Mouse (Mus musculus) heart, embryonic 16.5 days (tissue): ENCODE measurements around the gene Ms4a6d. TPM values are rescaled to one million over a fixed set of nuclear protein-coding genes. Genes with fewer than 3 reads are reported as not detected.

ENCODE experiments used
- ATAC-seq: fragments of 200-750 bp; cut with Nextera tagmentation; replicated peaks from 2 replicates; pipeline ENCODE4 v1.8.0; 2017; ENCODE audit warnings: moderate number of reproducible peaks; ENCODE audit not compliant: insufficient read depth, low FRiP score; ENCODE audit errors: extremely low read depth
- H3K27ac ChIP-seq: fragments of 300-500 bp; sonication (generic); 2 replicates; pipeline ENCODE4 v1.5.1; 2014; ENCODE audit warnings: mild to moderate bottlenecking, low read length, control low read depth, moderate library complexity
- H3K27me3 ChIP-seq: fragments of 300-500 bp; sonication (generic); 2 replicates; pipeline ENCODE4 v1.6.1; 2014; ENCODE audit warnings: low read length, mixed read lengths; ENCODE audit not compliant: control insufficient read depth, insufficient read depth
- H3K36me3 ChIP-seq: fragments of 300-500 bp; sonication (generic); 2 replicates; pipeline ENCODE4 v1.6.1; 2014; ENCODE audit not compliant: control insufficient read depth, insufficient read depth
- H3K4me1 ChIP-seq: fragments of 300-500 bp; sonication (generic); 2 replicates; pipeline ENCODE4 v1.6.1; 2014; ENCODE audit warnings: low read length, mixed read lengths; ENCODE audit not compliant: control insufficient read depth, insufficient read depth
- H3K4me2 ChIP-seq: fragments of 300-500 bp; sonication (generic); 2 replicates; pipeline ENCODE4 v1.6.1; 2014; ENCODE audit warnings: low read depth, mild to moderate bottlenecking, control low read depth, low read length
- H3K4me3 ChIP-seq: fragments of 300-500 bp; sonication (generic); 2 replicates; pipeline ENCODE4 v1.5.1; 2014; ENCODE audit warnings: mild to moderate bottlenecking, control low read depth, low read length
- H3K9ac ChIP-seq: fragments of 300-500 bp; sonication (generic); 2 replicates; pipeline ENCODE4 v1.6.1; 2014; ENCODE audit warnings: low read length, control low read depth
- H3K9me3 ChIP-seq: fragments of 300-500 bp; sonication (generic); replicated peaks from 2 replicates; pipeline ENCODE4 v1.6.1; 2016; ENCODE audit warnings: low read length; ENCODE audit not compliant: control insufficient read depth
- WGBS: fragments of 180-500 bp; shearing (Covaris S2); extraction: QIAGEN DNeasy Blood & Tissue Kit; methylation state at CpG from one replicate; pipeline ENCODE4 v1.1.7; 2014; 5-methylcytosine and 5-hydroxymethylcytosine counted together
- polyA plus RNA-seq: library from polyadenylated mRNA; unstranded; fragments of >200 nt; fragmentation: Nextera tagmentation; extraction: Ambion mirVana; gene quantifications from 2 replicates; pipeline ENCODE4 v1.2.1, GENCODE M21; 2015

The Ms4a6d gene
- polyA plus RNA-seq, 1 experiment from 2014 or later = 4.0 TPM

DNA sequence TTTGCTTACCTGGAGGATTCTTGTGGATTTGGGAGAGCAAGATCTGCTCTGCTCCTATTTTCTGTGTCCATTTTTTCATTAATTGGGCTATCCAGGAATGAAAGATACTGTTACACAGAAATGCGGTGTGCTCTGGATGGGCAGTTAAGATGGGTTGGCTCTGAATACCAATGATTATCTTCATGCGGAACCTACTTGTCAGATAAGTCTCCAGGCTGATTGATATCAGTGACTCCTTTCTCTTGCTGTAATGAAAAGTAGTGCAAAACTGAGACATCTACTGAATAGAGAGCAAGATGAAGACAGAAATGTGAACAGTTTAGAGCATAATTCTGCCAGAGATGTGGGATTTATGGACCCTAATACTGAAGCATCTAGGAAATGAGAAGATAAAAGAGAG lies 18.9 kb upstream of the Ms4a6d start, which contains the start of gene Ms4a2:
Gene Ms4a2 (minus strand): TSS at position 169 of the 400 bp plus-strand sequence.
- H3K27me3 ChIP-seq = no peaks in the 10 kb centered on the region
- 81% methylated on average over 2 of the region's 2 CpGs for WGBS
- H3K36me3 ChIP-seq = no peaks in the 10 kb centered on the region
- H3K4me1 ChIP-seq = no peaks in the 10 kb centered on the region
- H3K9me3 ChIP-seq = no peaks in the 10 kb centered on the region
- H3K9ac ChIP-seq = no peak within 1 kb of the TSS
- H3K27ac ChIP-seq = no peak within 1 kb of the TSS
- no peak within 1 kb of the TSS for H3K4me2 ChIP-seq
- H3K4me3 ChIP-seq = no peak within 1 kb of the TSS
- no peak for ATAC-seq

GRCm38 (mm10) chr19:11617983-11618382 lies 13.3 kb upstream of the Ms4a6d start:
- no peak for ATAC-seq
- H3K4me3 ChIP-seq = no peak overlapping the region
- H3K27ac ChIP-seq = no peak overlapping the region
- H3K4me2 ChIP-seq = no peak overlapping the region
- no peak overlapping the region for H3K9ac ChIP-seq
- no peaks in the 10 kb centered on the region for H3K36me3 ChIP-seq
- H3K27me3 ChIP-seq = no peaks in the 10 kb centered on the region
- no peaks in the 10 kb centered on the region for H3K9me3 ChIP-seq
- no peaks in the 10 kb centered on the region for H3K4me1 ChIP-seq

GRCm38 (mm10) chr19:11614805-11615204 lies 10.2 kb upstream of the Ms4a6d start:
- Histone ChIP-seq H3K4me3 (no peak overlapping the region), H3K36me3 (no peaks in the 10 kb centered on the region), H3K4me1 (no peaks in the 10 kb centered on the region), H3K27me3 (no peaks in the 10 kb centered on the region), H3K4me2 (no peak overlapping the region), H3K9ac (no peak overlapping the region), H3K9me3 (no peaks in the 10 kb centered on the region), H3K27ac (no peak overlapping the region)
- no peak for ATAC-seq
- WGBS = 38% methylated on average over 2 of the region's 2 CpGs

DNA sequence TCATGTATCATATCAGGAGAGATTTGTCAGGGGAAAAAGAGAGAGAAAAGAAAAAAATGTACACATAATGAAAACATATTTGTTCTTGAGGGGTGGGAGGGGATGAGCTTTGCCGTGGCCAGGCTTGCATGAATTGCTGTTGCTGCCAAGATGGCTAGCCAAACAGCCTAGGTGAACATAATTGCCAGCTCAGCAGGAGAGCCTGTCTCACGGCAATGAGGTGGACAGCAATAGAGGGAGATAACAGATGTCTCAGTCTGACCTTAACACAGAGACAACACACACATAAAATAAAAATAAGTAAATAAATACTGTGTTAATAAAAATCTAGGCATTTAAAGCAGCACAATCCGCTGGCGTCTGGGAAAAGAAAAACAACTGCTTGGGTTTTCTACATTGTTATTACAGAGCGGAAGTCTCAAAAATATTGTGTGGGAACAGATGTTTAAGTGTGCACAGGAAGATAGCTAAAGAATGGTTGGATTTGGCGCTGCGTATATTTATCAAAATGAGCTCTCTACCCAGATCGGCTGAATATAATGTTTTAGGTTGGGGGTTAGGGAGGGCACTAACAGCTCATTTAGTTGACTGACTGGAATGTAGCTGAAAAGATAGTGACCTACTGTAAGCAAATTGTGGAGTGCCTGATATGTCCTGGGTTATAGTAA lies 9.3 kb upstream of the Ms4a6d start:
- no peaks in the 10 kb centered on the region for H3K36me3 ChIP-seq
- ATAC-seq = no peak
- H3K27ac ChIP-seq = no peak overlapping the region
- H3K27me3 ChIP-seq = no peaks in the 10 kb centered on the region
- no peak overlapping the region for H3K4me3 ChIP-seq
- no peaks in the 10 kb centered on the region for H3K4me1 ChIP-seq
- H3K4me2 ChIP-seq = no peak overlapping the region
- no peak overlapping the region for H3K9ac ChIP-seq
- no peaks in the 10 kb centered on the region for H3K9me3 ChIP-seq
- 51% methylated on average over 8 of the region's 8 CpGs for WGBS

DNA sequence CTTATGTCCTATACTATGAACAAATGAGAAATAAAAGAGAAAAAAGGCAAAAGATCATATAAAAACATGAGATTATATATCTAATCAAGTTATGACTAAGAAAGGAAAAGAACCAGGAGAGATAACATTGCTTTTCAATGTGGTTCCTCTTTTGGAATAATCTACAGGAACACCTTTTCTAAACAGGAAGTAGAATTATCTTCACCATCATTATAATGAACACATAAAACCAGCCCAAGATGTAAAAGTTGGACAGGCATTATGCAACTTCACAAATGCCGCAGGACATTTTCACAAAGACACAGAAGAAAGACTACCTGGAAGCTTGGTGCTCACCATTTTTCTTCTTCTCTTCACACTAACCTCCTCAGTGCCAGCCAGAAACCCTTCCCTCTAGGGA lies 8.4 kb upstream of the Ms4a6d start:
- no peak overlapping the region for H3K27ac ChIP-seq
- WGBS = 65% methylated on average over 1 of the region's 1 CpGs
- ATAC-seq = no peak
- H3K36me3 ChIP-seq = no peaks in the 10 kb centered on the region
- no peaks in the 10 kb centered on the region for H3K27me3 ChIP-seq
- no peaks in the 10 kb centered on the region for H3K9me3 ChIP-seq
- no peaks in the 10 kb centered on the region for H3K4me1 ChIP-seq
- H3K4me2 ChIP-seq = no peak overlapping the region
- no peak overlapping the region for H3K4me3 ChIP-seq
- H3K9ac ChIP-seq = no peak overlapping the region

- Histone ChIP-seq H3K27ac (no peak overlapping the region), H3K4me3 (no peak overlapping the region), H3K36me3 (no peaks in the 10 kb centered on the region), H3K4me1 (no peaks in the 10 kb centered on the region), H3K9ac (no peak overlapping the region), H3K4me2 (no peak overlapping the region), H3K27me3 (no peaks in the 10 kb centered on the region), H3K9me3 (no peaks in the 10 kb centered on the region)
- no peak for ATAC-seq
- 21% methylated on average over 2 of the region's 2 CpGs for WGBS
Measured at GRCm38 (mm10) chr19:11612293-11612692, 7.6 kb upstream of the Ms4a6d start.

GRCm38 (mm10) chr19:11611541-11611945 lies 6.9 kb upstream of the Ms4a6d start:
- H3K27ac ChIP-seq = no peak overlapping the region
- no peak for ATAC-seq
- no peaks in the 10 kb centered on the region for H3K36me3 ChIP-seq
- H3K27me3 ChIP-seq = no peaks in the 10 kb centered on the region
- no peaks in the 10 kb centered on the region for H3K4me1 ChIP-seq
- 21% methylated on average over 6 of the region's 6 CpGs for WGBS
- H3K4me3 ChIP-seq = no peak overlapping the region
- H3K9ac ChIP-seq = no peak overlapping the region
- H3K4me2 ChIP-seq = no peak overlapping the region
- H3K9me3 ChIP-seq = no peaks in the 10 kb centered on the region

DNA sequence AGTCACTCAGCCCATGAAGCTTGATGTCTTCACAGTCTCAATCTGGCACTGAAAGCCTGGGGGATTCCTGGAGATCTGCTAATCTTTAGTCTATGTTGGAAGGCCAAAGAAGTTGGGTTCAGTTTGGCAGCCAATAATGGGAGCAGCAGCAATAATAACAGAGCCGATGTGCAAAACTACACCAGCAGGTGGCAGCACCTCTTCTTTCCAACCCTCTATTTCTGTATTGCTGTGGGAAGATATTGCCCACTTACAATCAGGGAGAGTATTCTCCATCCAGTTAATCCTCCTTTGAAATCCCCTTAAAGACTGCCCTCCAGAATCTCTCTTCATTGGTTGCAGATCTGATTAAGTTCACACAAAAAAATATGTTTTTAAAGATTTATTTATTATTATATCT lies 3.5 kb upstream of the Ms4a6d start:
- Histone ChIP-seq H3K9me3 (no peaks in the 10 kb centered on the region), H3K4me2 (no peak overlapping the region), H3K27ac (no peak overlapping the region), H3K27me3 (no peaks in the 10 kb centered on the region), H3K36me3 (no peaks in the 10 kb centered on the region), H3K4me1 (no peaks in the 10 kb centered on the region), H3K4me3 (no peak overlapping the region), H3K9ac (no peak overlapping the region)
- ATAC-seq = no peak
- WGBS = 0% methylated on average over 1 of the region's 1 CpGs

GRCm38 (mm10) chr19:11602026-11602425 lies 2.6 kb downstream of the Ms4a6d start:
- Histone ChIP-seq H3K4me3 (no peak overlapping the region), H3K9me3 (no peaks in the 10 kb centered on the region), H3K4me2 (no peak overlapping the region), H3K9ac (no peak overlapping the region), H3K27ac (no peak overlapping the region), H3K4me1 (no peaks in the 10 kb centered on the region), H3K27me3 (no peaks in the 10 kb centered on the region), H3K36me3 (no peaks in the 10 kb centered on the region)
- WGBS = 75% methylated on average over 2 of the region's 2 CpGs
- ATAC-seq = no peak; the same call in 1 of the 2 replicates
